Mouse (Mus musculus): ENCODE data around the gene Chrdl2.

DNA sequence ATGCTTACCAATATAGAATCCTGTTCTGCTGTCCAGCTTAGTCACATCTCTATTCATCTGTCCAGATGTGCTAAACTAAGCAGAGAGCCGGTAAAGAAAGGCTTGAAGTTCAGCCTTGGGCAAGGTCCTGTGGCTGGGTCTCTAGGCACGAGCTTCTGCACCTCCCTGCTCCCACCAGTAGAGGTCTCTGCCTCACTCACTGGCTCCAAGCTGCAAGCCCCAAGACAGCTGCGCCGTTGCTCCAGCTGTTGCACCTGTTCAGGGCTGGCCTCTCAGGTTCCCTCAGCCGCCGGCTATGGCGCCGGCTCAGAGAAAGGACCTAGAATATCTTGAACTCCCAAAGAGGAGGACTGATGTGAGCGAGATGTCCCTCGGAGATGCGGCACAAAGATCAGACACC, 3.7 kb downstream of the Chrdl2 start:
- TF ChIP-seq CTCF (IDR thresholded peaks at IDR 0.05): peak; percentile 92
- no peak for TF ChIP-seq EP300 (IDR thresholded peaks at IDR 0.05; ENCODE audit: insufficient read depth, low read depth, low read length)
- no peak for TF ChIP-seq POLR2A (IDR thresholded peaks at IDR 0.05; ENCODE audit: insufficient read depth, low read depth, low read length)

Data from heart, adult 2 months (tissue).